Mouse (Mus musculus): ENCODE results near the gene Dynlt1c. TPM values are rescaled to one million over a fixed set of nuclear protein-coding genes. Genes with fewer than 3 reads are reported as not detected.
A peak's percentile ranks its signal among the peaks of the same experiment; 100 is the strongest.
"Not testable (repeated sequence)": the region's sequence is repeated elsewhere in the genome, so short reads cannot be mapped to it uniquely, and the experiment has no call there.

Dynlt1c gene
- polyA plus RNA-seq (2015; fragmentation: Nextera tagmentation; extraction: Ambion mirVana), result 8.9 and 13.1 TPM in 2 replicates

- under 1% methylated on average over 22 of the region's 40 CpGs for WGBS
- Histone ChIP-seq H3K4me2 (replicated peaks; ENCODE audit: low read depth) (peak within 1 kb of the TSS; percentile 54), H3K27ac (ENCODE audit: low read depth, low read length) (peak within 1 kb of the TSS; percentile 54; the same call in 1 of the 2 replicates), H3K4me3 (ENCODE audit: low read depth, low read length) (peak within 1 kb of the TSS; percentile 28)
- H3K9me3 ChIP-seq (ENCODE audit: control insufficient read depth); H3K36me3 ChIP-seq (ENCODE audit: control insufficient read depth, insufficient read depth); H3K27me3 ChIP-seq (replicated peaks; ENCODE audit: control insufficient read depth, insufficient read depth, low read length); H3K9ac ChIP-seq (ENCODE audit: low read depth, low read length); H3K4me1 ChIP-seq (replicated peaks; ENCODE audit: control insufficient read depth, insufficient read depth, low read length): not testable (repeated sequence)
- ATAC-seq, result peak; percentile 93
Measured at GRCm38 (mm10) chr17:6601204-6601911, at the start of gene Dynlt1c. TSS of gene Dynlt1c (plus strand) at chr17:6601671.

GRCm38 (mm10) chr17:6553798-6554197 is 47.7 kb upstream of the Dynlt1c start:
- not testable (repeated sequence) for H3K4me1 ChIP-seq (replicated peaks; ENCODE audit: control insufficient read depth, insufficient read depth, low read length); H3K27me3 ChIP-seq (replicated peaks; ENCODE audit: control insufficient read depth, insufficient read depth, low read length); H3K9me3 ChIP-seq (ENCODE audit: control insufficient read depth); H3K9ac ChIP-seq (ENCODE audit: low read depth, low read length); H3K36me3 ChIP-seq (ENCODE audit: control insufficient read depth, insufficient read depth); H3K4me3 ChIP-seq (ENCODE audit: low read depth, low read length); H3K27ac ChIP-seq (ENCODE audit: low read depth, low read length); H3K4me2 ChIP-seq (replicated peaks; ENCODE audit: low read depth)
- no CpG with 5 or more reads among the region's 4 CpGs for WGBS
- peak; percentile 55; the same call in 1 of the 2 replicates for ATAC-seq

GRCm38 (mm10) chr17:6554243-6554642 is 47.2 kb upstream of the Dynlt1c start:
- H3K27me3 ChIP-seq (replicated peaks; ENCODE audit: control insufficient read depth, insufficient read depth, low read length); H3K9me3 ChIP-seq (ENCODE audit: control insufficient read depth); H3K27ac ChIP-seq (ENCODE audit: low read depth, low read length); H3K36me3 ChIP-seq (ENCODE audit: control insufficient read depth, insufficient read depth); H3K9ac ChIP-seq (ENCODE audit: low read depth, low read length); H3K4me3 ChIP-seq (ENCODE audit: low read depth, low read length); H3K4me1 ChIP-seq (replicated peaks; ENCODE audit: control insufficient read depth, insufficient read depth, low read length); H3K4me2 ChIP-seq (replicated peaks; ENCODE audit: low read depth): not testable (repeated sequence)
- WGBS, result no CpG with 5 or more reads among the region's 5 CpGs
- ATAC-seq, result peak; percentile 19; the same call in 1 of the 2 replicates

- H3K27me3 ChIP-seq (replicated peaks; ENCODE audit: control insufficient read depth, insufficient read depth, low read length); H3K4me1 ChIP-seq (replicated peaks; ENCODE audit: control insufficient read depth, insufficient read depth, low read length); H3K27ac ChIP-seq (ENCODE audit: low read depth, low read length); H3K36me3 ChIP-seq (ENCODE audit: control insufficient read depth, insufficient read depth); H3K4me3 ChIP-seq (ENCODE audit: low read depth, low read length); H3K9me3 ChIP-seq (ENCODE audit: control insufficient read depth); H3K9ac ChIP-seq (ENCODE audit: low read depth, low read length); H3K4me2 ChIP-seq (replicated peaks; ENCODE audit: low read depth): not testable (repeated sequence)
- ATAC-seq, result peak; percentile 17; the same call in 1 of the 2 replicates
- no CpG with 5 or more reads among the region's 4 CpGs for WGBS
Measured at GRCm38 (mm10) chr17:6559447-6560133, 41.9 kb upstream of the Dynlt1c start.

GRCm38 (mm10) chr17:6564866-6565265 is 36.6 kb upstream of the Dynlt1c start:
- not testable (repeated sequence) for H3K36me3 ChIP-seq (ENCODE audit: control insufficient read depth, insufficient read depth); H3K9me3 ChIP-seq (ENCODE audit: control insufficient read depth); H3K27me3 ChIP-seq (replicated peaks; ENCODE audit: control insufficient read depth, insufficient read depth, low read length); H3K4me3 ChIP-seq (ENCODE audit: low read depth, low read length); H3K27ac ChIP-seq (ENCODE audit: low read depth, low read length); ATAC-seq; H3K4me1 ChIP-seq (replicated peaks; ENCODE audit: control insufficient read depth, insufficient read depth, low read length); H3K9ac ChIP-seq (ENCODE audit: low read depth, low read length); H3K4me2 ChIP-seq (replicated peaks; ENCODE audit: low read depth)
- WGBS, result 88% methylated on average over 3 of the region's 3 CpGs

- ATAC-seq; H3K9ac ChIP-seq (ENCODE audit: low read depth, low read length); H3K4me3 ChIP-seq (ENCODE audit: low read depth, low read length); H3K4me1 ChIP-seq (replicated peaks; ENCODE audit: control insufficient read depth, insufficient read depth, low read length); H3K27ac ChIP-seq (ENCODE audit: low read depth, low read length); H3K36me3 ChIP-seq (ENCODE audit: control insufficient read depth, insufficient read depth); H3K9me3 ChIP-seq (ENCODE audit: control insufficient read depth); H3K4me2 ChIP-seq (replicated peaks; ENCODE audit: low read depth); H3K27me3 ChIP-seq (replicated peaks; ENCODE audit: control insufficient read depth, insufficient read depth, low read length): not testable (repeated sequence)
- 63% methylated on average over 3 of the region's 8 CpGs for WGBS
Measured at GRCm38 (mm10) chr17:6567908-6568307, 33.6 kb upstream of the Dynlt1c start.

- WGBS, result 91% methylated on average over 10 of the region's 11 CpGs
- not testable (repeated sequence) for H3K9me3 ChIP-seq (ENCODE audit: control insufficient read depth); H3K27me3 ChIP-seq (replicated peaks; ENCODE audit: control insufficient read depth, insufficient read depth, low read length); H3K4me2 ChIP-seq (replicated peaks; ENCODE audit: low read depth); ATAC-seq; H3K4me3 ChIP-seq (ENCODE audit: low read depth, low read length); H3K9ac ChIP-seq (ENCODE audit: low read depth, low read length); H3K4me1 ChIP-seq (replicated peaks; ENCODE audit: control insufficient read depth, insufficient read depth, low read length); H3K27ac ChIP-seq (ENCODE audit: low read depth, low read length); H3K36me3 ChIP-seq (ENCODE audit: control insufficient read depth, insufficient read depth)
Measured at GRCm38 (mm10) chr17:6571296-6571695, 30.2 kb upstream of the Dynlt1c start.

GRCm38 (mm10) chr17:6572202-6572601 is 29.3 kb upstream of the Dynlt1c start:
- WGBS, result no CpG with 5 or more reads among the region's 1 CpGs
- H3K9me3 ChIP-seq (ENCODE audit: control insufficient read depth); H3K4me1 ChIP-seq (replicated peaks; ENCODE audit: control insufficient read depth, insufficient read depth, low read length); H3K36me3 ChIP-seq (ENCODE audit: control insufficient read depth, insufficient read depth); H3K9ac ChIP-seq (ENCODE audit: low read depth, low read length); H3K27ac ChIP-seq (ENCODE audit: low read depth, low read length); H3K27me3 ChIP-seq (replicated peaks; ENCODE audit: control insufficient read depth, insufficient read depth, low read length); H3K4me3 ChIP-seq (ENCODE audit: low read depth, low read length); H3K4me2 ChIP-seq (replicated peaks; ENCODE audit: low read depth): not testable (repeated sequence)
- ATAC-seq, result peak; percentile 53

GRCm38 (mm10) chr17:6575376-6575775 is 26.1 kb upstream of the Dynlt1c start:
- H3K27ac ChIP-seq (ENCODE audit: low read depth, low read length); H3K27me3 ChIP-seq (replicated peaks; ENCODE audit: control insufficient read depth, insufficient read depth, low read length); H3K4me3 ChIP-seq (ENCODE audit: low read depth, low read length); H3K36me3 ChIP-seq (ENCODE audit: control insufficient read depth, insufficient read depth); H3K4me1 ChIP-seq (replicated peaks; ENCODE audit: control insufficient read depth, insufficient read depth, low read length); H3K9ac ChIP-seq (ENCODE audit: low read depth, low read length); ATAC-seq; H3K4me2 ChIP-seq (replicated peaks; ENCODE audit: low read depth); H3K9me3 ChIP-seq (ENCODE audit: control insufficient read depth): not testable (repeated sequence)
- WGBS, result 91% methylated on average over 8 of the region's 8 CpGs
